Mouse (Mus musculus) megakaryocyte-erythroid progenitor cell, adult 5-6 weeks (primary cell): ENCODE measurements around the gene Ralgapa2. TPM values are rescaled to one million over a fixed set of nuclear protein-coding genes. Genes with fewer than 3 reads are reported as not detected.

Source experiments
- ATAC-seq: replicated peaks from 2 replicates; pipeline ENCODE4 v1.8.0; 2016; ENCODE audit warnings: mild to moderate bottlenecking, inconsistent platforms; ENCODE audit not compliant: severe bottlenecking, poor library complexity, low FRiP score, low TSS enrichment
- total RNA-seq, 2 experiments: library from RNA; stranded (forward) in 1 of 2; stranded (reverse) in 1 of 2; fragments of 200-1000, 215-1000 nt in 1 of 2; fragments of >200 nt in 1 of 2; fragmentation: Nextera tagmentation in 1 of 2; gene quantifications; 2 replicates each; pipeline ENCODE4 v1.2.3; 2014 to 2017

Gene Ralgapa2
- total RNA-seq (2014; fragmentation: Nextera tagmentation) (27.1 and 33.1 TPM in 2 replicates), total RNA-seq (2017) (10.8 and 11.4 TPM in 2 replicates)

- peak; percentile 98 for ATAC-seq
Measured at GRCm38 (mm10) chr2:146511911-146512580, at the start of gene Ralgapa2. Gene Ralgapa2, minus strand, starts transcription at chr2:146512344.

- ATAC-seq = no peak
Measured at GRCm38 (mm10) chr2:146561505-146561904, 49.4 kb upstream of the Ralgapa2 start.

GRCm38 (mm10) chr2:146560633-146561043 is 48.5 kb upstream of the Ralgapa2 start:
- no peak for ATAC-seq

- no peak for ATAC-seq
Measured at GRCm38 (mm10) chr2:146556148-146556547, 44.0 kb upstream of the Ralgapa2 start.

- ATAC-seq = no peak
Measured at GRCm38 (mm10) chr2:146555351-146555750, 43.2 kb upstream of the Ralgapa2 start.

- peak; percentile 47; the same call in 1 of the 2 replicates for ATAC-seq
Measured at GRCm38 (mm10) chr2:146553701-146554100, 41.6 kb upstream of the Ralgapa2 start.

GRCm38 (mm10) chr2:146551818-146552217 is 39.7 kb upstream of the Ralgapa2 start:
- no peak for ATAC-seq

- ATAC-seq = no peak
Measured at GRCm38 (mm10) chr2:146549111-146549776, 37.1 kb upstream of the Ralgapa2 start.

GRCm38 (mm10) chr2:146544155-146544814 is 32.1 kb upstream of the Ralgapa2 start:
- ATAC-seq = no peak

- ATAC-seq = peak; percentile 90
Measured at GRCm38 (mm10) chr2:146533118-146533949, 21.2 kb upstream of the Ralgapa2 start.

- ATAC-seq = no peak
Measured at GRCm38 (mm10) chr2:146532493-146532892, 20.3 kb upstream of the Ralgapa2 start.

- ATAC-seq = no peak
Measured at GRCm38 (mm10) chr2:146525483-146525882, 13.3 kb upstream of the Ralgapa2 start.

- ATAC-seq = no peak
Measured at GRCm38 (mm10) chr2:146524685-146525415, 12.7 kb upstream of the Ralgapa2 start.

GRCm38 (mm10) chr2:146516894-146517293 is 4.8 kb upstream of the Ralgapa2 start:
- ATAC-seq = no peak

GRCm38 (mm10) chr2:146515081-146515480 is 2.9 kb upstream of the Ralgapa2 start:
- no peak for ATAC-seq

GRCm38 (mm10) chr2:146512581-146512920 is 407 bp upstream of the Ralgapa2 start:
- no peak for ATAC-seq

GRCm38 (mm10) chr2:146511401-146511865 is 711 bp downstream of the Ralgapa2 start:
- ATAC-seq = peak; percentile 18

- peak; percentile 23 for ATAC-seq
Measured at GRCm38 (mm10) chr2:146510780-146511179, 1.4 kb downstream of the Ralgapa2 start.
